Mouse (Mus musculus) v-Abl transformed pro-B cells (cell line): Measurements from ENCODE around the gene Lipe.

Source experiments
- in situ Hi-C, 2 experiments: fragments of 400-800 bp; cut with MboI; formaldehyde crosslinking; loops; one replicate each; pipeline ENCODE4 v1.15.1; 2025; ENCODE audit not compliant: unreplicated experiment in 2 of 2

Lipe gene

DNA sequence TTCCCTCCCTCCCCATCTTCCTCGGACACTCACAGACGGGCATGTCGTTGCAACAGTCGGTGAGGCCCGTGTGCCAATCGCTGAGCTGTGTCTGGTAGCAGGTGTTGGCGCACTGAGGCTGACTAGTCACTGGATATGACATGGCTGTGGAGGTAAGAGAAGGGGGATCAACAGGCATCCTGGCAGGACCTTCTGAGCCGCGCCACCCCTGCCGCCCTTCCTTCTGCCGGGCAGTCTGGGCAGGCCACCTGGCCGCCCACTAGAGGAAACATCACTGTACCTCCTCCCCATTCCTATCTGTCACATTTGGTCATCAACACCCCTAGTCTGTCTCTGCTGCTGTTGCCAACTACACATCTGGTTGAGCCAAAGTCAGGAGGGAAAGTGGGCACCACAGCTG lies 30.2 kb downstream of the Lipe start:
- in situ Hi-C loops = no loop called here

DNA sequence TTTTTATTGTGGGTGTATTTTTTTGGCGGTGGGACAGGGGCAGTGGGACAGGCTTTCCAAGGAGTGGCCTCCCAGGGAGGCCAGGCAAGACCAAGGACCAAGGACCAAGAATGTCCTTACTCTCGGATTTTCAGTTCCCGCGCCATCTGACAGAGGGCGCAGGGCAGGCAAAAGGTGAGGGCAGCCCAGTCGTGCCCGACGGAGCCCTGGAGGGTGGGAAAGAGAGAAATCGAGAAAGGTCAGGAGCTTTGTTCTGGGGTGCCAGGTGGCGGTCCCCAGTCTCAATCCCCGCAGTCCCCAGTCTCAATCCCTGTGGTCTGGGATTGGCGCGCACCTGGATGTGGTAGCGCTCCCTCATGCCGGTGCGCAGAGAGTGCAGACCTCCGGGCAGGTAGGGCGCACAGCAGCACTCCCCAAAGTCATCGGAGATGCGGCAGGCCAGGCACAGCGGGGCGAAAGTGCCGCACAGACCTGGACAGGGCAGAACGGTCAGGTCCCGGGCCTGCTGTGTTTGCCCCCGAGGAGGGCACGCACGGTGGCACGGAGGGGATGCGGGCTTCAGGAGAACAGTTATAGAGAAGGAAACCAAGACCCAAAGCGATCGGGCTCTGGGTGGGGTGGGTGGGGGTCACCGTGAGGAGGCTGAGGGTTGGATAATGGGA lies 30.7 kb downstream of the Lipe start:
- in situ Hi-C loops = no loop called here

DNA sequence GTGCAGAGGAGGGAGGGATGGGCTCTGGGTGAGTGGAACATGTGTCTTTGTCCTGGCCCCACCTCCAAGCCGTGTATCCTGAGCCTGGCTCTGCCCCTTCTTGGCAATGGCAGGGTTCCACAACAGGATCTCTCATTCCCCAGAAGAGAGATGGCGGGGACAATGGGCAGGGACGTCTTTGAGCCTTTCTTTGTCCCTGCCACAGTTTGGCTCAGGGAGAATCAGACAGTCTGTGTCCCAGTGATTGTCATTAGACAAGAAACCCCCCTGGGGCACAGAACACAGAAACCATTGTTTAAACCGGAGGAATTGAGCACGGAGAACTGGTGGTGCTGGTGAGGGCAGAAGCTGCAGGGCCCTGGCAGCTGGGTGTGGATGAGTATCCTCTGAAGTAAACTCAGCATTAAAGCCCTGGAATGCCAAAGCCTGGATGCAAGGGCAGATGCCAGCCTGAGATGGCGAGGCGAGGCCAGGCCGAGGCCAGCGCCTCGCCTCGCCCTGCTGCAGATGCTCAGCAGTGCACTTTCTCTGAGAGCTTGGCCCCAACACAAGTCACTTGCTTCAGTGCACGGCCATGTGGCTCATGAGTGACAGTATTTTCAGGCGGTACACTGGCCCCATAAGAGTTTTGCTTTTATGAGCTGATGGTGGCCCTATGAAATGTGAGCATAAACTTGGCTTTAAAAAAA lies 32.4 kb downstream of the Lipe start:
- in situ Hi-C loops = no loop called here

DNA sequence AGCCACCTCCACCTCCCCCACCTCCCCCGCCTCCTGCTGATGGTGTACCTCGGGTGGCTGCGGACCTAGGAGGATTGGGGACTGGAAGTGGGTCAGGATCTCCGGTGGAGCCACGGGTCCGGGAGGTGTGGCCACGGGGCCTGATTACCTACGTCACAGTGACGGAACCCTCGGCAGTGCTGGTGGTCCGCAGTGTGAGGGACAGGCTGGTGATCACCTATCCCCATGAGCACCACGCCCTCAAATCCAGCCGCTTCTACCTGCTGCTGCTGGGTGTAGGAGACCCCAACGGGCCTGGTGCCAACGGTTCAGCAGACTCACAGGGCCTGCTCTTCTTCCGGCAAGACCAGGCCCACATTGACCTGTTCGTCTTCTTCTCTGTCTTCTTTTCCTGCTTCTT lies 34.9 kb downstream of the Lipe start:
- in situ Hi-C loops = no loop called here

DNA sequence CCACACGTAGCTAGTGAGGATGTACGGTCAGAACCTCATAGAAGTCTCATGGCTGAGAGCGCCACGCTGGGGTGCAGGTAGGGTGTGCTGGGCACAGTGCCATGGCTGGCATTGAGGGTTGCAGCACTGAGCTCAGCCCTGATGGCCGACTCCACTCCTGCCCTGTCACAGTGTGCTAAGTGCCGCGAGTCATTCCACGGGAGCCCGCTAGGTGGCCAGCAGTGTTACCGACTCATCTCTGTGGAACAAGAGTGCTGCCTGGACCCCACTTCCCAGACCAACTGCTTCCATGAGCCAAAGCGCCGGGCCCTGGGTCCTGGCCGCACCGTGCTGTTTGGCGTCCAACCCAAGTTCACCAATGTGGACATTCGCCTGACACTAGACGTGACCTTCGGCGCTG lies 35.4 kb downstream of the Lipe start:
- in situ Hi-C loops = no loop called here

DNA sequence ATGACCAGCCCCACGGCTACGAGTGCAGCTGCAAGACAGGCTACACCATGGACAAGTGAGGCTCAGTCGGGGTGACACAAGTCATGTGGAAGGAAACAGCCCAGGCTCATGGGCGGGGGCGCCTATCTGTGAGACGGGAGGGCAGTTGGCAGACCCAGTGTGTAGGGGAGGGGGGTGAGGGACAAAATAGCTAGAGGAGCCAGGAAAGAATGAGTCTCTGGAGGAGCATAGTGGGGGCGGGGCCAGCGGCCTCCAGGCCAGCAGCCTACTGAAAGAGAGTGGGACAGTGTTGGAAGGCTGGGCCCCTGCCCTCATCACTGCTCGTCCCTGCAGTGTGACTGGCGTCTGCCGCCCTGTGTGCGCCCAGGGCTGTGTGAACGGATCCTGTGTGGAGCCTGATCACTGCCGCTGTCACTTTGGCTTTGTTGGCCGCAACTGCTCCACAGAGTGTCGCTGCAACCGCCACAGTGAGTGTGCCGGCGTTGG lies 39.7 kb downstream of the Lipe start:
- in situ Hi-C loops = no loop called here

DNA sequence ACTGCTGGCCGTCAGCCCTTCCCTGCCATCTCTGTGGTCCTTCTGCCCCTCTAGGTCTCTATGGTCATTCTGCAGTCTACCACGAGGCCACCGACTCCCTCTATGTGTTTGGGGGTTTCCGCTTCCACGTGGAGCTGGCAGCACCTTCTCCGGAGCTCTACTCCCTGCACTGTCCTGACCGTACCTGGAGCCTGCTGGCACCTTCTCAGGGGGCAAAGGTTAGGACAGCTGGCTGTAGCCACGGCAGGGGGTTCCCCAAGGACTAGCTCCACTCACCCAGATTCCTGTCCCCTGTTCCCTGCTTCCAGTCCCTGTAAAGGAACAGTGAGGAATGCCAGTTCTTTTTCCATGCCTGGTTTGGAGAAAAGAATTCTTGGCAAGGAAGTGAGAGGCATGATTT lies 49.6 kb downstream of the Lipe start:
- in situ Hi-C loops = loop anchor here in 1 of 2 experiments (25.0 kb wide), 1 partner anchor 537 kb away; no protein-coding TSS in a partner anchor

DNA sequence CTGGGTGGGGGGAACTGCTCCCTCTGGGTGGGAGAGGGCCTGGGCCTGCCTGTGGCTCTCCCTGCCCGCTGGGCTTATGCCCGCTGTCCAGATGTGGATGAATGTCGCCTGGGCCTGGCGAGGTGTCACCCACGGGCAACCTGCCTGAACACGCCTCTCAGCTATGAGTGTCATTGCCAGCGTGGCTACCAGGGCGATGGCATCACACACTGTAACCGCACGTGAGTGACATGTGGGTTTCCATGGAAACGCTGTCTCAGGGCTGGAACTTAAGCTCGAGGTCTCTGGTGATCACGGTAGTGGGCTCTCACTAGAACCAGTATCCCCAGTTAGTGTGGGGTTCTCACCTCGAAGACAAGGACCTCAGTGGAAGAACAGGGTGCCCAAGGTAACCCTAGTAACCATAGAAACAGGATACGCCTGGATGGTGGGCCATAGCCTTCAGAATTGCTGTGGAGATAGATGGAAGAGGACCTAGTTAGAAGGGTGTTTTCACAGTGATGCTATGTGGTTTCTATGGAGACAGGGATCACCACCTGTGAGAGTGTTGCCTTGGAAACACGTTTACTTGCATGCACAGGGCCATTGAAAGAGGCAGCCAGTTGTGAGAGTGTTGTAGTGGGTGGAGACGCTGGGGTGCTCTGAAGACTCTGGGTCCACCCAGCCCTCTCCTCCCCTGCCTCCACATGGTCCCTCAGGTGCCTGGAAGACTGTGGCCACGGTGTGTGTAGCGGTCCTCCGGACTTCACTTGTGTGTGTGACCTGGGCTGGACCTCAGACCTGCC lies 57.3 kb downstream of the Lipe start:
- in situ Hi-C loops = loop anchor here in 1 of 2 experiments (25.0 kb wide), 1 partner anchor 529 kb away; no protein-coding TSS in a partner anchor

DNA sequence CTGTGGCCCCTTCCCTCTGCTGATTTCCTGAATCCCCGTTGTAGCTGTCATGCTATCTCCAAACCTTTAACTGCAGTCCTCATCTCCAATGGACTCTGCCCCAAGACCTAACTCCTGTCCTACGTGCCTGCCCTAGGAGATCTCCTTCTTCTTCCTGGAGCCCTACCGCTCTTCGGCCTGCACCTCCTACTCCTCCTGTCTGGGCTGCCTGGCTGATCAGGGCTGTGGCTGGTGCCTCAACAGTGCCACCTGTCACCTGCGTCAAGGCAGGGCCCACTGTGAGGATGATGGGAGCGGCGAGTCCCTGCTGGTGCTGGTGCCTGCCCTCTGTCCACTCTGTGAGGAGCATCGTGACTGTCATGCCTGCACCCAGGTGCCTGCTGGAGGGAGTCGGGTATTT lies 59.2 kb downstream of the Lipe start:
- in situ Hi-C loops = loop anchor here in 1 of 2 experiments (25.0 kb wide), 1 partner anchor 527 kb away; no protein-coding TSS in a partner anchor

DNA sequence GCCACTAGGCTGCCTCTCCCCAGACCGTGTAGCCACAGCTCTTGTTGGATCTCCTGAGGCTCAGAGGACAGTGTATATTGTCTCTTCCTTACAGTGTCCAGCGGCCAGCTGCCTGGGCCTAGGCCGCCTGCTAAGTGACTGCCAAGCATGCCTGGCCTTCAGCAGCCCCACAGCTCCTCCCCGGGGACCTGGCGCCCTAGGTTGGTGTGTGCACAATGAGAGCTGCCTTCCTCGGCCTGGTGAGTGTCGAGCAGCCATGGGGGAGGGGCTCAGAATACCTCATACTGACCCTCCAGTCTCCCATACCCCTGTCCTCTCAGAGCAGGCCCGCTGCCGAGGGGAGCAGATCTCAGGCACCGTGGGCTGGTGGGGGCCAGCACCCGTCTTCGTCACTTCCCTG lies 64.0 kb downstream of the Lipe start:
- in situ Hi-C loops = loop anchor here (5.0 to 25.0 kb wide), 2 partner anchors 147 to 522 kb away; no protein-coding TSS in a partner anchor

DNA sequence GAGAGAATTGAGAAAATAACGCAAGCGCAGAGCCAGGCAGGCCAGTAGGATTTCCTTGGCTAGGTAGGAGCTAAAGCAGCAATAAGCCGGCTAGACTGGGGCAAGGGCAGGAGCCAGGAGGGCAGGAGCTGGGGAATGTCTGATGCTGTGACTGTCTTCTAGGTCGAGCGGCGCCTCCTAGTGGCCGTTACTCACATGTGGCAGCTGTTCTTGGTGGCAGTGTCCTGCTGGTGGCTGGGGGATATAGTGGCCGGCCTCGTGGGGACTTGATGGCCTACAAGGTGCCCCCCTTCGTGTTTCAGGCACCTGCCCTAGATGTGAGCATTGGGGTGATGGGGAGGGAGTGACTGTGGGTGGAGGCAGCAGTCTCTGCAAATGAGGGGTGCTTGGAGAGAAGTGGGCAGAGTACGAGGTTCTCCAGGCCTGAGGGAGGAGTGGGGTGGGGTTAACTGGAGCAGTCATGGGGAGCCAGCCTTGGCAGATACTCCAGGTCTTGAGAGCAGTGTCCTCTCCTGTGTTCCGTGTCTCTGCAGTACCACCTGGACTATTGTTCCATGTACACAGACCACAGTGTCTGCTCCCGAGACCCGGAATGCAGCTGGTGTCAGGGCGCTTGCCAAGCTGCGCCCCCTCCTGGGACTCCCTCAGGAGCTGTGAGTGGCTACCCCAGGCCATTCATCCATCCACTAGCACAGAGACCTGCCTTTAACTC lies 64.8 kb downstream of the Lipe start:
- in situ Hi-C loops = loop anchor here (5.0 to 25.0 kb wide), 2 partner anchors 146 to 521 kb away; no protein-coding TSS in a partner anchor
